Mouse (Mus musculus) thymus, postnatal 36 days (tissue): Measurements from ENCODE around the gene Apc2.

Experiments used
- DNase-seq, 2 experiments: peaks; one replicate each; pipeline ENCODE4 v3.0.0; 2022; ENCODE audit warnings: mixed read lengths in 2 of 2

Apc2 gene

GRCm38 (mm10) chr10:80262776-80263365 lies 32.9 kb upstream of the Apc2 start:
- no peak for DNase-seq

- peak; percentile 98 to 99 for DNase-seq
Measured at GRCm38 (mm10) chr10:80264341-80265148, 31.2 kb upstream of the Apc2 start.

GRCm38 (mm10) chr10:80265149-80265486 lies 30.7 kb upstream of the Apc2 start:
- no peak for DNase-seq

GRCm38 (mm10) chr10:80270099-80270498 lies 25.7 kb upstream of the Apc2 start:
- DNase-seq, result no peak

- no peak for DNase-seq
Measured at GRCm38 (mm10) chr10:80270734-80271181, 25.0 kb upstream of the Apc2 start.

GRCm38 (mm10) chr10:80271186-80271843 lies 24.5 kb upstream of the Apc2 start:
- DNase-seq, result no peak

- no peak for DNase-seq
Measured at GRCm38 (mm10) chr10:80271870-80272585, 23.7 kb upstream of the Apc2 start.

GRCm38 (mm10) chr10:80273847-80274246 lies 21.9 kb upstream of the Apc2 start:
- DNase-seq, result no peak

- no peak for DNase-seq
Measured at GRCm38 (mm10) chr10:80276238-80276637, 19.5 kb upstream of the Apc2 start.

GRCm38 (mm10) chr10:80278390-80278789 lies 17.4 kb upstream of the Apc2 start:
- no peak for DNase-seq

- DNase-seq, result no peak
Measured at GRCm38 (mm10) chr10:80279273-80279672, 16.5 kb upstream of the Apc2 start.

GRCm38 (mm10) chr10:80281304-80281703 lies 14.5 kb upstream of the Apc2 start:
- no peak for DNase-seq

GRCm38 (mm10) chr10:80281921-80282371 lies 13.8 kb upstream of the Apc2 start:
- no peak for DNase-seq

GRCm38 (mm10) chr10:80282481-80283441 lies 13.0 kb upstream of the Apc2 start:
- DNase-seq, result no peak

- no peak for DNase-seq
Measured at GRCm38 (mm10) chr10:80285222-80286070, 10.3 kb upstream of the Apc2 start.

GRCm38 (mm10) chr10:80288097-80288496 lies 7.7 kb upstream of the Apc2 start:
- DNase-seq, result no peak

GRCm38 (mm10) chr10:80288657-80289056 lies 7.1 kb upstream of the Apc2 start:
- DNase-seq, result no peak

- peak; percentile 93 to 95 for DNase-seq
Measured at GRCm38 (mm10) chr10:80292251-80293146, 3.3 kb upstream of the Apc2 start, which contains the start of gene Rps15. Gene Rps15, plus strand, starts transcription at chr10:80292453.

- DNase-seq, result no peak
Measured at GRCm38 (mm10) chr10:80293325-80293724, 2.5 kb upstream of the Apc2 start.

- DNase-seq, result no peak
Measured at GRCm38 (mm10) chr10:80294311-80294710, 1.5 kb upstream of the Apc2 start.
